ENCODE assay signal across 27 mouse cellular contexts in genomic region chr4:95467526-95467925, GRCm38 (mm10).
DNase-seq lines count a peak whose midpoint lies in the region; ATAC-seq and TF ChIP-seq lines count a peak whose summit lies in the region.
"Had no signal": no experiment of that assay in that cellular context is flagged by ENCODE, and none has a peak within 500 bp of the region (broad histone marks: within the 10 kb centered on the region; RNA-seq: fewer than 3 reads in every experiment).

No protein-coding gene starts in this region.

- 64% methylated on average over 2 of the region's 2 CpGs for WGBS in lung, postnatal 0 days
- 86% methylated on average over 2 of the region's 2 CpGs for WGBS in limb, embryonic 10.5 days

- H3K9me3 ChIP-seq in lung, postnatal 0 days (ENCODE audit: low read length) = no peaks in the 10 kb centered on the region
- H3K9me3 ChIP-seq in limb, embryonic 10.5 days (replicated peaks) = no peaks in the 10 kb centered on the region
- H3K9me3 ChIP-seq: embryonic facial prominence, embryonic 13.5 days; embryonic facial prominence, embryonic 15.5 days; forebrain, embryonic 10.5 days; forebrain, embryonic 12.5 days; G1E had no signal

- H3K36me3 ChIP-seq in lung, postnatal 0 days (ENCODE audit: insufficient read depth, low read length) = no peaks in the 10 kb centered on the region
- H3K36me3 ChIP-seq in limb, embryonic 10.5 days = no peaks in the 10 kb centered on the region
- H3K36me3 ChIP-seq: embryonic facial prominence, embryonic 13.5 days; embryonic facial prominence, embryonic 15.5 days; forebrain, embryonic 10.5 days; forebrain, embryonic 12.5 days; G1E had no signal

- ATAC-seq in lung, postnatal 0 days = no peak
- peak; percentile 52 for ATAC-seq in common myeloid progenitor, adult 5-6 weeks (replicated peaks; ENCODE audit: low read depth, poor library complexity, severe bottlenecking)
- peak; percentile 42; the same call in 1 of the 2 replicates for ATAC-seq in megakaryocyte progenitor cell, adult 5-6 weeks (replicated peaks; ENCODE audit: poor library complexity)
- ATAC-seq: forebrain, embryonic 14.5 days; forebrain, embryonic 16.5 days; Patski had no signal

- no peak for TF ChIP-seq EP300 in lung, postnatal 0 days (IDR thresholded peaks at IDR 0.05)

- no peaks in the 10 kb centered on the region for H3K4me1 ChIP-seq in lung, postnatal 0 days (ENCODE audit: insufficient read depth, low read depth, low read length)
- no peaks in the 10 kb centered on the region for H3K4me1 ChIP-seq in limb, embryonic 10.5 days
- H3K4me1 ChIP-seq: embryonic facial prominence, embryonic 13.5 days; embryonic facial prominence, embryonic 15.5 days; forebrain, embryonic 12.5 days had no signal

- TF ChIP-seq CTCF in lung, postnatal 0 days (IDR thresholded peaks at IDR 0.05) = no peak

- no peak overlapping the region for H3K4me3 ChIP-seq in lung, postnatal 0 days (ENCODE audit: low read depth, low read length)
- H3K4me3 ChIP-seq in limb, embryonic 10.5 days = no peak overlapping the region
- H3K4me3 ChIP-seq: embryonic facial prominence, embryonic 13.5 days; embryonic facial prominence, embryonic 15.5 days; erythroblast, embryonic 14.5 days; forebrain, embryonic 10.5 days; forebrain, embryonic 12.5 days had no signal

- H3K4me2 ChIP-seq in lung, postnatal 0 days (replicated peaks; ENCODE audit: low read depth, low read length) = no peak overlapping the region
- H3K4me2 ChIP-seq: embryonic facial prominence, embryonic 13.5 days; embryonic facial prominence, embryonic 15.5 days; forebrain, embryonic 12.5 days had no signal

- H3K27me3 ChIP-seq in lung, postnatal 0 days (replicated peaks; ENCODE audit: insufficient read depth, low read length) = no peaks in the 10 kb centered on the region
- no peaks in the 10 kb centered on the region for H3K27me3 ChIP-seq in limb, embryonic 10.5 days (ENCODE audit: low read depth, poor library complexity, severe bottlenecking)
- H3K27me3 ChIP-seq: CH12.LX; embryonic facial prominence, embryonic 13.5 days; embryonic facial prominence, embryonic 15.5 days; forebrain, embryonic 12.5 days; Patski had no signal

- peak overlapping the region; percentile 60 for H3K27ac ChIP-seq in lung, postnatal 0 days (ENCODE audit: low read length)
- H3K27ac ChIP-seq in limb, embryonic 10.5 days = no peak overlapping the region
- H3K27ac ChIP-seq: embryonic facial prominence, embryonic 13.5 days; embryonic facial prominence, embryonic 15.5 days; forebrain, embryonic 10.5 days; forebrain, embryonic 12.5 days had no signal

- DNase-seq in lung, postnatal 0 days (ENCODE audit: low spot score) = no peak
- DNase-seq in lung, postnatal 4 days = no peak
- DNase-seq in 416B (ENCODE audit: low read depth) = peak; percentile 33
- DNase-seq in layer of hippocampus, postnatal 25 days (ENCODE audit: extremely low spot score in 1 of 2, low spot score in 1 of 2) = no peak
- no peak for DNase-seq in limb, embryonic 10.5 days (ENCODE audit: low spot score)
- DNase-seq: adrenal gland, adult 8-10 months; adrenal gland, postnatal 14 days; adrenal gland, postnatal 36 days; B cell, adult 2 months; cerebellum, adult 11-12 months; cerebellum, adult 2 months; cerebellum, adult 9-10 months; cerebellum, postnatal 10 days; cerebellum, postnatal 25 days; embryo, embryonic 11 days had no signal

- no peak overlapping the region for H3K9ac ChIP-seq in lung, postnatal 0 days (replicated peaks; ENCODE audit: low read depth)
- H3K9ac ChIP-seq: embryonic facial prominence, embryonic 13.5 days; embryonic facial prominence, embryonic 15.5 days; forebrain, embryonic 12.5 days had no signal
